Mouse (Mus musculus) layer of hippocampus, postnatal 10 days (tissue): Measurements from ENCODE around the gene Tcf7l2. TPM values are rescaled to one million over a fixed set of nuclear protein-coding genes. Genes with fewer than 3 reads are reported as not detected.

Source experiments
- DNase-seq, 2 experiments: peaks; one replicate each; pipeline ENCODE4 v3.0.0; 2021; ENCODE audit warnings: low spot score in 2 of 2
- long read RNA-seq: library from polyadenylated mRNA; stranded (forward); transcript quantifications from one replicate; pipeline ENCODE4 v2.0.0, GENCODE M21; 2023
- total RNA-seq, 2 experiments: library from RNA; stranded (reverse); gene quantifications; 2 replicates each; pipeline ENCODE4 v1.2.3; 2021

Gene Tcf7l2
- 10 to 100 TPM; 14.2 to 26.1 TPM for total RNA-seq
- long read RNA-seq, partial matches to known transcripts: 1 of 16 reads
- long read RNA-seq, other reads (novel, unspliced or antisense): 15 of 16 reads

- DNase-seq: peak; percentile 70 to 80
Measured at GRCm38 (mm10) chr19:55741439-55741928, at the start of gene Tcf7l2. TSS of gene Tcf7l2 (plus strand) at chr19:55741820.

- no peak for DNase-seq
Measured at GRCm38 (mm10) chr19:55694651-55695050, 47.0 kb upstream of the Tcf7l2 start.

- DNase-seq: no peak
Measured at GRCm38 (mm10) chr19:55695418-55695817, 46.2 kb upstream of the Tcf7l2 start.

GRCm38 (mm10) chr19:55698892-55699291, 42.7 kb upstream of the Tcf7l2 start:
- DNase-seq: no peak

GRCm38 (mm10) chr19:55700214-55700568, 41.4 kb upstream of the Tcf7l2 start:
- no peak for DNase-seq

- no peak for DNase-seq
Measured at GRCm38 (mm10) chr19:55700569-55701282, 40.9 kb upstream of the Tcf7l2 start.

- no peak for DNase-seq
Measured at GRCm38 (mm10) chr19:55701283-55701633, 40.4 kb upstream of the Tcf7l2 start.

GRCm38 (mm10) chr19:55702081-55702480, 39.5 kb upstream of the Tcf7l2 start:
- no peak for DNase-seq

- no peak for DNase-seq
Measured at GRCm38 (mm10) chr19:55702716-55703115, 38.9 kb upstream of the Tcf7l2 start.

GRCm38 (mm10) chr19:55704071-55704470, 37.5 kb upstream of the Tcf7l2 start:
- no peak for DNase-seq

- no peak for DNase-seq
Measured at GRCm38 (mm10) chr19:55706300-55706699, 35.3 kb upstream of the Tcf7l2 start.

- DNase-seq: no peak
Measured at GRCm38 (mm10) chr19:55706806-55707205, 34.8 kb upstream of the Tcf7l2 start.

GRCm38 (mm10) chr19:55708031-55708554, 33.5 kb upstream of the Tcf7l2 start:
- DNase-seq: no peak

- no peak for DNase-seq
Measured at GRCm38 (mm10) chr19:55710841-55711240, 30.8 kb upstream of the Tcf7l2 start.

- no peak for DNase-seq
Measured at GRCm38 (mm10) chr19:55711701-55712100, 29.9 kb upstream of the Tcf7l2 start.

- no peak for DNase-seq
Measured at GRCm38 (mm10) chr19:55712678-55713077, 28.9 kb upstream of the Tcf7l2 start.

- no peak for DNase-seq
Measured at GRCm38 (mm10) chr19:55714015-55714414, 27.6 kb upstream of the Tcf7l2 start.

GRCm38 (mm10) chr19:55714665-55715064, 27.0 kb upstream of the Tcf7l2 start:
- no peak for DNase-seq

- no peak for DNase-seq
Measured at GRCm38 (mm10) chr19:55719083-55719482, 22.5 kb upstream of the Tcf7l2 start.

GRCm38 (mm10) chr19:55719524-55720408, 21.9 kb upstream of the Tcf7l2 start:
- DNase-seq: no peak

- DNase-seq: no peak
Measured at GRCm38 (mm10) chr19:55720409-55721092, 21.1 kb upstream of the Tcf7l2 start.
